Mouse (Mus musculus) neural tube, embryonic 12.5 days (tissue): ENCODE results near the gene Capzb. TPM values are rescaled to one million over a fixed set of nuclear protein-coding genes. Genes with fewer than 3 reads are reported as not detected.

Experiments used
- ATAC-seq: fragments of 200-750 bp; cut with Nextera tagmentation; 2 replicates; pipeline ENCODE4 v1.8.0; 2017; ENCODE audit warnings: low read depth, mild to moderate bottlenecking, moderate TSS enrichment, moderate library complexity; ENCODE audit not compliant: low FRiP score
- H3K27ac ChIP-seq: fragments of 300-500 bp; sonication (generic); 2 replicates; pipeline ENCODE4 v1.5.1; 2016
- H3K27me3 ChIP-seq: fragments of 300-500 bp; sonication (generic); replicated peaks from 2 replicates; pipeline ENCODE4 v1.6.1; 2016; ENCODE audit warnings: mild to moderate bottlenecking
- H3K36me3 ChIP-seq: fragments of 300-500 bp; sonication (generic); 2 replicates; pipeline ENCODE4 v1.6.1; 2016; ENCODE audit warnings: mild to moderate bottlenecking
- H3K4me1 ChIP-seq: fragments of 300-500 bp; sonication (generic); 2 replicates; pipeline ENCODE4 v1.6.1; 2016
- H3K4me2 ChIP-seq: fragments of 300-500 bp; sonication (generic); replicated peaks from 2 replicates; pipeline ENCODE4 v1.6.1; 2016; ENCODE audit warnings: mild to moderate bottlenecking
- H3K4me3 ChIP-seq: fragments of 300-500 bp; sonication (generic); 2 replicates; pipeline ENCODE4 v1.5.1; 2016
- H3K9ac ChIP-seq: fragments of 300-500 bp; sonication (generic); 2 replicates; pipeline ENCODE4 v1.6.1; 2016; ENCODE audit warnings: mild to moderate bottlenecking
- H3K9me3 ChIP-seq: fragments of 300-500 bp; sonication (generic); 2 replicates; pipeline ENCODE4 v1.6.1; 2016; ENCODE audit warnings: mild to moderate bottlenecking
- WGBS: fragments of 180-500 bp; shearing (Covaris S2); methylation state at CpG from one replicate; pipeline ENCODE4 v1.1.7; 2016; 5-methylcytosine and 5-hydroxymethylcytosine counted together
- polyA plus RNA-seq: library from polyadenylated mRNA; unstranded; fragments of >200 nt; fragmentation: Nextera tagmentation; extraction: Ambion mirVana; gene quantifications from 2 replicates; pipeline ENCODE4 v1.2.1, GENCODE M21; 2016

Gene Capzb
- 342 and 373 TPM in 2 replicates for polyA plus RNA-seq

DNA sequence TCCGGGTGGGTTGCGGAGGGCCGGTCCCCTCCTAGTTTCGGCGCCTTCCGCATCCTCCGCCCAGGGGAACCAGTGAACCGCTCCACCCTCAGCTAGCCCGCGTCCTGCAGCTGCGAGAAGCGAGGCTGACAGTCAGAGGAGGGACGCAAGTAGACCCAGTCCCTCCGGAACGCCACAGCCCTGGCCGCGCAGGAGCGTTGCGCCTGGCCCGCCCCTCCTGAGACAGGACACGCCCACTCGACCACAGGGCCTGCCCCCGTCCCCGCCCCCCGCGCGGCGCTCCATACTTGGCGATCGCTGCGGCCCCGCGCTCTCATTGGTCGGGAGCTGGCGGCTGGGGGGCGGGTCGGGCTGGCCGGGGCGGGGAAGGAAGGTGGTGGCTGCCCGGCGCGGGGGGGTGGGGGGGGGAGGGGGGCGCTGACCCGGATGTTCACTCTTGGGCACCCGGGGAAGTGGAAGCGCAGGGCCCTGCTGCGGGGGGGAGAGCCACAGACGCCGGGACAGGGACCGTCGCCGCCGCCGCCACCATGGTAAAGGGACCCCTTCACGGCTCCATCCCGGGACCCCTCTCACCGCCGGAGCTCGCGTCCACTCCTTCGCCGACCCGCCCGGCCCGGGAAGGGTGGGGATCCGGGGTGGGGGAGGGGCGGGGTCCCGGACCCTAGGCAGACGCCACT is at the start of gene Capzb:
Capzb (plus strand) TSS at position 401 of the 677 bp plus-strand sequence.
- ATAC-seq = peak; percentile 95
- H3K27ac ChIP-seq = peak within 1 kb of the TSS; percentile 54
- peak within 1 kb of the TSS; percentile 93 for H3K4me3 ChIP-seq
- H3K4me1 ChIP-seq = peaks cover 31% of the 10 kb centered on the region
- peak within 1 kb of the TSS; percentile 92 for H3K4me2 ChIP-seq
- H3K27me3 ChIP-seq = no peaks in the 10 kb centered on the region
- H3K36me3 ChIP-seq = no peaks in the 10 kb centered on the region
- under 1% methylated on average over 61 of the region's 69 CpGs for WGBS
- H3K9ac ChIP-seq = peak within 1 kb of the TSS; percentile 96
- no peaks in the 10 kb centered on the region for H3K9me3 ChIP-seq

DNA sequence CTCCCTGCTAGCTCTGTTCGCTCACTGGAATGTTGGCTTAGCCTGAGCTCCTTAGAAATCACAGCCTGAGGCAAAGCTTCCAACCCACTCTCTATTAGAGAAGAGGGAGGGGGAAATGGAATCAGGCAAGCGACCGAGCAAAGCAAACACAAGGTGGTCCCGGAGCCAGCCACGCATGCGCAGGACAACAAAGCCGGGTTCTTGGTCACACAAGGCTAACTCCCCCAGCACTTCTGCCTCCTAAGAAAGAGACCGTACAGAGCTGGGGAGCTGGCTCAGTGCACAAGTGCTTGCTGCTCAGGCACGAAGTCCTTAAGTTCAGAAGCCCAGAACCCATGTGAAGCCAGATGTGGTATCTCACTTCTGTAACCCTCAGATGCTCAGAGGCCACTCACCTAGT is 49.7 kb upstream of the Capzb start:
- H3K4me1 ChIP-seq = no peaks in the 10 kb centered on the region
- no peak for ATAC-seq
- no peak overlapping the region for H3K4me2 ChIP-seq
- peaks cover 7% of the 10 kb centered on the region for H3K9me3 ChIP-seq
- H3K36me3 ChIP-seq = no peaks in the 10 kb centered on the region
- no peaks in the 10 kb centered on the region for H3K27me3 ChIP-seq
- no peak overlapping the region for H3K9ac ChIP-seq
- 65% methylated on average over 9 of the region's 9 CpGs for WGBS
- H3K27ac ChIP-seq = no peak overlapping the region
- H3K4me3 ChIP-seq = no peak overlapping the region

DNA sequence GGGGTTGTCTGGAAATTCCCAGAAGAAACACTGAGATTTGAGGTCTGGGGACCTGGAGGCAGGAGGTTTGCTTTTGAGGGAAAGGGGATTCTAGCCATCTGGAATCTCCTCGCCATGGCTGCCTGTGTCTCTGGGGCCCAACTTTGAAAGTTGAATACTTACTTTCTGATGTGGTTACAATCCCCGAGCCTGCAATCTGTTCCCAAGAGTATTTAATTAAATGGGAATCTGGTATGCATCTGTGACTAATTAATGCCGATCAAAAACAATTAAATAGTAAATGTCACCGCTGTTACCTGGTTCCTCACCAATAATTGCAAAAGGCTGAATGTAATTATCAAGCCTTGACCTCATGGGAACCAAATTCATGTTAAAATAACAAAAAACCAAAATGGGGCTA is 48.1 kb upstream of the Capzb start:
- no peak overlapping the region for H3K9ac ChIP-seq
- no peak overlapping the region for H3K4me3 ChIP-seq
- WGBS = 82% methylated on average over 4 of the region's 4 CpGs
- ATAC-seq = no peak
- no peaks in the 10 kb centered on the region for H3K36me3 ChIP-seq
- no peak overlapping the region for H3K4me2 ChIP-seq
- no peaks in the 10 kb centered on the region for H3K4me1 ChIP-seq
- peaks cover 11% of the 10 kb centered on the region for H3K9me3 ChIP-seq
- no peak overlapping the region for H3K27ac ChIP-seq
- H3K27me3 ChIP-seq = no peaks in the 10 kb centered on the region

DNA sequence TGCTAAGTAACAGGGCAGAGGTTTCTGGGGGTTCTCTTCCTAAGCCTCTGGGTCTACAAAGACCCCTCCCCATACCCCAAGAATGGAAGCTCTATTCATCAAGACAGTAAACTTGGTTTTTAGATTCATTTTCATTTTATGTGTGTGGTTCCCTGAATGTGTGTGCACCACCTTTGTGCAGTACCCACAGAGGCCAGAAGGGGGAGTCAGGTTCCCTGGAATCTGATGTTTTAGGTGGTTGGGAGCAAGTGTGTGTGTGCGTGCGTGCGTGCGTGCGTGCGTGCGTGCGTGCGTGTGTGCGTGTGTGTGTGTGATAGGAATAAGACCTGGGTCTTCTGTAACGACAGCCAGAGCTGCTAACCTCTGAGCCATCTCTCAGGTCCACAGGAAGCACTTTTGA is 47.5 kb upstream of the Capzb start:
- Histone ChIP-seq H3K4me3 (no peak overlapping the region), H3K4me2 (no peak overlapping the region), H3K27me3 (no peaks in the 10 kb centered on the region), H3K27ac (no peak overlapping the region), H3K9ac (no peak overlapping the region), H3K9me3 (peaks cover 11% of the 10 kb centered on the region), H3K36me3 (no peaks in the 10 kb centered on the region), H3K4me1 (no peaks in the 10 kb centered on the region)
- no peak for ATAC-seq
- 89% methylated on average over 11 of the region's 11 CpGs for WGBS

DNA sequence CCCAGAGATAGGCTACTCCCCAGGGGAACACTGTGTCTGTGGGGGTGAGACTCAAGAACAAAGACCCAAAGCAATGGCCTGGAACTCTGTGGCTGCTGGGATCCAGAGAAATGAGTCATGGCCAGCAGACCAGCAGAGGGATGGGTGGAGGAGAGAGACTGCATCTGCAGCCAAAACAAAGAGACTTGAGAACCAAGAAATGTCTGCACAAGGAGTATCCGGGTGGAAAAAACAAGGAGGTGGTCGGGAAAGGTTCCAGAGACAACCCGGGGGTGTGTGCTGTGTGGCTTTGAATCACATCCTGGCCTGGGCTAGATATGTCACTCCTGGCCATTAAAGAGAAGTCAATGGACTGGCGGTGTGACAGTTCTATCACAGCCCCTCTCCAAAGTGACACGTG is 45.9 kb upstream of the Capzb start:
- peaks cover 11% of the 10 kb centered on the region for H3K9me3 ChIP-seq
- no peak overlapping the region for H3K27ac ChIP-seq
- no peaks in the 10 kb centered on the region for H3K36me3 ChIP-seq
- H3K4me1 ChIP-seq = no peaks in the 10 kb centered on the region
- no peak overlapping the region for H3K4me2 ChIP-seq
- no peaks in the 10 kb centered on the region for H3K27me3 ChIP-seq
- ATAC-seq = no peak
- H3K4me3 ChIP-seq = no peak overlapping the region
- WGBS = 87% methylated on average over 5 of the region's 5 CpGs
- no peak overlapping the region for H3K9ac ChIP-seq

DNA sequence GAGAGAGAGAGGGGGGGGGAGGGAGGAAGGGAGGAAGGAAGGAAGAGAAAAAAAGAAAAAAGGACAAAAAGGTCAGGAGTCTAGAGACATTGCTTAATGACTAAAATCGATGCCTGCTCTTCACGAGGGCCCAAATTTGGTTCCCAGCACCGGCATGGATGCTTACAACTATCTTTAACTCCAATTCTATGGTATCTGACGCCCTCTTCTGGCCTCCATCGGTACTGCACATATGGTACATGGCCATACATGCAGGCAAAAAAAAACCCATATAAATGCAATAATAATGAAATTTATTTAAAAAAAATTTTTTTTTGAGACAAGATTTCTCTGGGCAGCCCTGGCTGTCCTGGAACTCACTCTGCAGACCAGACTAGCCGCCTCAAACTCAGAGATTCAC is 41.3 kb upstream of the Capzb start:
- peaks cover 11% of the 10 kb centered on the region for H3K9me3 ChIP-seq
- H3K4me1 ChIP-seq = no peaks in the 10 kb centered on the region
- WGBS = 69% methylated on average over 6 of the region's 6 CpGs
- no peak overlapping the region for H3K27ac ChIP-seq
- ATAC-seq = no peak
- no peak overlapping the region for H3K4me2 ChIP-seq
- no peaks in the 10 kb centered on the region for H3K27me3 ChIP-seq
- no peak overlapping the region for H3K9ac ChIP-seq
- no peaks in the 10 kb centered on the region for H3K36me3 ChIP-seq
- no peak overlapping the region for H3K4me3 ChIP-seq

DNA sequence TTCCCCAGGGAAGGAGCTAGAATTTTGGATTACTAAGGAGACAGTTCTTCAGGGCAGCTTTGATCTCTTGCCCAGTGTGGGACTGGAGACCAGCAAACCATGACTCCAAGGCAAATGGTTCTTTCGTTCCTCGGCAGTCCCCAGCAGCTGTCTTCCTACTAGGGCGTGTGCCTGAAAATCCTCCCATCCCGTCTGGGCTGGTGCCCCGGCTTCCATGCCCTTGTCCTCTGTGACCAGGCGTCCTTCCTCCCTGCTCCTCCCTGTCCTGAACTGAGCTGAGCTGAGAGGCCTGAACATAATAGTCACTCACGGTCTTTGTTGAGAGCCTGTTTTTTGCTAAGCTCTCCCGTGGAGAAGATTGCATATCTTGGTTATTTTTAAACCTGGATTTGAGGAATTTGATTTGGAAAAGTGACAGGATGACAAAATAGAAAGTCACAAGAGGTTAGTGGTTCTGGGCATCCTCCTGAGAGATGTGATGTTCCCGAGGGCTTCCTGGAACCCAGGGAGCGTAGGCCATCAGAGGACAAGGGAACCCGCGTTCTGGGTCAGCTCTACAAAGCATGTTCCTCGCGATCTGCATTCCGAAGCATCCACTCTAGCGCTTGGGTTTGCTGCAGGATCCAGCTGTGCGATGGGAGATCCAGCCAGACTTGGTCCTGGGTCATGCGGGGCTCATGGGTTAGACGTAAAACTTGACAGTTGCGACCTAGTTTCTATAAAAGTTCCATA is 38.0 kb upstream of the Capzb start:
- ATAC-seq = no peak
- H3K9ac ChIP-seq = no peak overlapping the region
- 84% methylated on average over 20 of the region's 20 CpGs for WGBS
- H3K4me3 ChIP-seq = no peak overlapping the region
- H3K36me3 ChIP-seq = no peaks in the 10 kb centered on the region
- H3K27me3 ChIP-seq = no peaks in the 10 kb centered on the region
- H3K4me2 ChIP-seq = no peak overlapping the region
- no peak overlapping the region for H3K27ac ChIP-seq
- no peaks in the 10 kb centered on the region for H3K4me1 ChIP-seq
- no peaks in the 10 kb centered on the region for H3K9me3 ChIP-seq

DNA sequence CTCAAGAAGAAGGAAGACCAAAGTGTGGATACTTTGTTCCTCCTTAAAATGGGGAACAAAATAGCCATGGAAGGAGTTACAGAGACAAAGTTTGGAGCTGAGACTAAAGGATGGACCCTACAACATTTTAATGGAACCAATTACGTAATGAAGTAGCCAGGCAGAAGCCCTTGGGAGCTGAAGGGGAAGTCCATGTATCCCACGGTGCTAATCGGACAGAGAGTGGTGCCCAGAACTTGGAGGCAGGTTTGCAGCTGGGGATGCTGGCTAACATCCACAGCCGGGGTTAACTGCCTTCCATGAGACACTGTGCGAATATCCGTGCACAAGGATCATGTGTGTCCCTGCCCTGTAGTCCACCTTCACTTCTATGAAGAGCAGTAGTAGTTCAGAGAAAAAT is 36.2 kb upstream of the Capzb start:
- Histone ChIP-seq H3K4me3 (no peak overlapping the region), H3K27ac (no peak overlapping the region), H3K36me3 (no peaks in the 10 kb centered on the region), H3K9ac (no peak overlapping the region), H3K4me1 (no peaks in the 10 kb centered on the region), H3K27me3 (no peaks in the 10 kb centered on the region), H3K9me3 (no peaks in the 10 kb centered on the region), H3K4me2 (no peak overlapping the region)
- 87% methylated on average over 6 of the region's 6 CpGs for WGBS
- ATAC-seq = no peak

DNA sequence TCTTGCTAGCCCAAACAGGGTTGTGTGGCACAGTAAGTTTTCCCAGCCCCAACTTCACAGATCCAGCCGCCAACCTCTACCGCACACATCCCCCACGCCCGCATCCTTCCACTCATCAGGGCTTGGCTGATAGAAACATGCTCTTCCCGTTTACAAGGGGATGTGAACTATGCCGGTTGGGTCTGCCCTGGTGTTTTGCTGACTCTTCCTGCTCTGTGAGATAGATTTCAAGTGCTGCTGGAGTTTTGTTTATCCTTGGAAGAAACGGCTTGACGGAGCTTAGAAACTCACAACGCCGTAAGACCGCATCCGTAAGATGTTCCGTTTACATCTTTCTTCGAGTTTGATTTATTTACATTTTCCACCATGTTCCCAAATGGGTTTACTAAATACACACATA is 34.3 kb upstream of the Capzb start:
- Histone ChIP-seq H3K9ac (no peak overlapping the region), H3K4me1 (no peaks in the 10 kb centered on the region), H3K4me3 (no peak overlapping the region), H3K4me2 (no peak overlapping the region), H3K36me3 (no peaks in the 10 kb centered on the region), H3K9me3 (no peaks in the 10 kb centered on the region), H3K27me3 (no peaks in the 10 kb centered on the region), H3K27ac (no peak overlapping the region)
- WGBS = 89% methylated on average over 14 of the region's 14 CpGs
- ATAC-seq = no peak

DNA sequence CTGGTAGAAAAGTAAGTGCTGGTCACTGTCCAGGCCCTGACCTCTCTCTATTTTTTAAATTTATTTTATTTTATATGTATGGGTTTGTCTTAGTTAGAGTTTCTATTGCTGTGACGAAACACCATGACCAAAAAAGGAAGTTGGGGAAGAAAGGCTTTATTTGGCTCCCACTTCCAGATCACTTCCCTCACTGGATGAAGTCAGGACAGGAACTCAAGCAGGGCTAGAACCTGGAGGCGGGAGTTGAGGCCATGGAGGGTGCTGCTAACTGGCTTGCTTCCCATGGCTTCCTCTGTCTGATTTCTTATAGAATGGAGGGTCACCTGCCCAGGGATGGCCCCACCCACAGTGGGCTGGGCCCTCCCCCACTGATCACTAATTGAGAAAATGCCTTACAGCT is 31.6 kb upstream of the Capzb start:
- Histone ChIP-seq H3K27ac (no peak overlapping the region), H3K9ac (no peak overlapping the region), H3K9me3 (no peaks in the 10 kb centered on the region), H3K4me1 (no peaks in the 10 kb centered on the region), H3K36me3 (no peaks in the 10 kb centered on the region), H3K4me3 (no peak overlapping the region), H3K4me2 (no peak overlapping the region), H3K27me3 (no peaks in the 10 kb centered on the region)
- WGBS = 76% methylated on average over 2 of the region's 2 CpGs
- ATAC-seq = no peak

DNA sequence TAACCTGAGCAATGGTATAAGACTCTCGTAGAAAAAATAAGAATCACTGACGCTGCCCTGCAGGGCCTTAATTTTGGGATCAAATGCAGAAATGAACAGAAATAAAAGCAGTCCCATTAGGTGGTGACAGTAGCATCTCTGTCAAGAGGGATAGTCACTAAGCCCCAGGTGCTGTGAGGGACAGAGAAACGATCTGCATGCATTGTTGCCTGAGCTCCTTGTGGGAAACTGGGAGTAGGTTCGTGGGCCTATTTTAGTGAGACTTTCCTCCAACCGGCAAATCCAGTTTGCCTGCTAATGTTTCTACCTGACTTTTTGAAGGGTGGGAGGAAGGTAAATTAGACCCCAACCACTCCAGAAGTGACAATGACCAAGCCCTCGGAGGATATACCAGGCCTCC is 28.6 kb upstream of the Capzb start:
- no peaks in the 10 kb centered on the region for H3K4me1 ChIP-seq
- no peak overlapping the region for H3K9ac ChIP-seq
- H3K27ac ChIP-seq = no peak overlapping the region
- WGBS = 87% methylated on average over 6 of the region's 6 CpGs
- no peaks in the 10 kb centered on the region for H3K27me3 ChIP-seq
- H3K4me2 ChIP-seq = no peak overlapping the region
- H3K9me3 ChIP-seq = no peaks in the 10 kb centered on the region
- no peak for ATAC-seq
- no peak overlapping the region for H3K4me3 ChIP-seq
- no peaks in the 10 kb centered on the region for H3K36me3 ChIP-seq

DNA sequence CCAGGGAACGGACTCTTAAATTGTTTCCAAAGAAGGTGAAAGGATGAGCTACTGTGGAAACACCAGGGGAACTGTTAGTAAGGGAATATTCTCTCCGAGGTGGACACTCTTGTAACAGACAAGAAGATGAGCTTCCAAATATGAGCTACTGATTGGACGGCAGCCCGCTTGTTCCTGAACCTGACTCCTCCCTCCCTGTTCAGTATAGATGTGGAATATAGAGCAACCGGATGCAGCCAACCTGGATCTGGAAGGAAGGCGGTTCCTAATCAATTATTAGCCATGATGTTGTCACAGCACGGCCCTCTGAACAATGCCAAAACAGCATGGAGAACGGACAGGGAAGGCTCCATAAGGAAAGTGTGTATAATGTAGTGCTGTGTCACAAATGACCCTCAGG is 27.4 kb upstream of the Capzb start:
- 83% methylated on average over 8 of the region's 8 CpGs for WGBS
- Histone ChIP-seq H3K27me3 (no peaks in the 10 kb centered on the region), H3K27ac (no peak overlapping the region), H3K36me3 (no peaks in the 10 kb centered on the region), H3K4me2 (no peak overlapping the region), H3K9ac (no peak overlapping the region), H3K9me3 (no peaks in the 10 kb centered on the region), H3K4me3 (no peak overlapping the region), H3K4me1 (no peaks in the 10 kb centered on the region)
- no peak for ATAC-seq

DNA sequence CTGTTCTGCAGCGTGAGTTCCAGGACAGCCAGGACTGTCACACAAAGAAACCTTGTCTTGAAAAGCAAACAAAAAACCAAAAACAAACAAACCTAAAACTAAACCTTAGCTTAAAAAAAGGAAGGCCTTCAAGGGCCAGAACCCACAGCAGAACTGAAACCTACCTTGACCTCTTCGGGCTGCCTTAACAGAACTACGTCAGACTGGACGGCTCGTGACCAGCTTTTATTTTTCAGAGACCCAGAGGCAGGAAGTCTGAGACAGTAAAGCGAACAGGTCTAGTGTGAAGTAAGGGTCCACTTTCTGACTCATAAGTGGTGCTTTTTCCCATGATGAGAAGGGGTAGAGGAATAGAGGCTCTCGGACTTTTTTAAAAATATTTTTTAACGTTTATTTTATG is 26.5 kb upstream of the Capzb start:
- H3K9ac ChIP-seq = no peak overlapping the region
- no peaks in the 10 kb centered on the region for H3K36me3 ChIP-seq
- H3K9me3 ChIP-seq = no peaks in the 10 kb centered on the region
- no peak overlapping the region for H3K27ac ChIP-seq
- no peak overlapping the region for H3K4me3 ChIP-seq
- no peak overlapping the region for H3K4me2 ChIP-seq
- H3K4me1 ChIP-seq = no peaks in the 10 kb centered on the region
- no peaks in the 10 kb centered on the region for H3K27me3 ChIP-seq
- 81% methylated on average over 8 of the region's 8 CpGs for WGBS
- no peak for ATAC-seq
